8 mouse cellular contexts compared by ENCODE assay signal in the genomic region with DNA sequence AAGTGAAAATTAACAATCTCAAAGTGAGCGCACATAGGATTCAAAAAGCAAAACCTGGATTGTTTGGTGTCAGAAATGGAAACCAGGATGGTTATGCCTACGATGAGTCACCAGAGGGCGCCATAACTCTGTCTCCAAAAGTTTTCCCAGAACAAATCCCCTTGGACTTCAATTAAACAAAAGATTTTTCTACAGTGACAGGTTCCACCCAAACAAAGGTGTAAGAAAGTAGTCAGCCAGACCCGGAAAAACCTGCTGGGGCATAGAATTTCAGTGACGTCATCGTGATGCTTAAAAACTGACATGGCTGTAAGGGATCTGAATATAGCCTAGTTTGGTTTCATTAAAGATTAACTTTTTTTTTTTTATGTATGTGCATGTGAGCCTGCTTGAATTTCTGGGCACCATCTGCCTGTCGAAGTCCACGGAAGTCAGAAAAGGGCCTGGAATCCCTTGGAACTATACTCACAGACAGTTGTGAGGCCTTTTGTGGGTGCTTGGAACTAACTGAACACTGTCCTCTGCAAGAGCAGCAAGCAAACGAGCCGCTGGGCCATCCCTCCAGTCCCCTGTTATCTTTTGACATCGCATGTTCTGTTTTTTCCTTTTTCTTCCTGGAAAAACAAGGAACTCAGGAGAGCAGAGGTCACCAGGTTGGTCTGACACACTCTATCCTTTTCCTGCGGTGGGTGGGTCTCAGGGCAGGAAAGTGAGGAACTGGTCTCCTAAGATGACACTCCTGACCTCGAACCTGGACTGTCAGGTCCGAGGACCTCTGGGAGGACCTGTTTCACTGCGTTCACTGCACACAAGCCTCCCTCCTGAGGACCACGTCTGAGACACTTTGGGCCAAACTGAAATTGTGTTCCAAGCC. TPM values are rescaled to one million over a fixed set of nuclear protein-coding genes. Genes with fewer than 3 reads are reported as not detected.
A peak's percentile ranks its signal among the peaks of the same experiment; 100 is the strongest.
DNase-seq lines count a peak whose midpoint lies in the region; ATAC-seq and TF ChIP-seq lines count a peak whose summit lies in the region.

No protein-coding gene starts in this region.

- no peak overlapping the region for H3K4me3 ChIP-seq in kidney, postnatal 0 days (replicated peaks; ENCODE audit: low read depth, low read length)
- H3K4me3 ChIP-seq in small intestine, adult 2 months (ENCODE audit: low read depth, low read length): no peak overlapping the region

- peak; percentile 16 for DNase-seq in gastrocnemius, adult 18-20 months (ENCODE audit: low spot score)
- no peak for DNase-seq in gastrocnemius, postnatal 4 days (ENCODE audit: low spot score in 2 of 2)
- DNase-seq in CD4-positive, CD25-positive, alpha-beta regulatory T cell, adult 2 months (ENCODE audit: low read depth, low spot score): peak; percentile 37
- DNase-seq in cerebellum, adult 8-10 months: peak; percentile 23
- peak; percentile 83 for DNase-seq in kidney, postnatal 0 days (ENCODE audit: low spot score)
- DNase-seq in lung, postnatal 10 days: peak; percentile 57

- TF ChIP-seq CTCF in kidney, postnatal 0 days (IDR thresholded peaks at IDR 0.05; ENCODE audit: low read depth): peak; percentile 82
- peak; percentile 21; the same call in 1 of the 2 replicates for TF ChIP-seq CTCF in small intestine, adult 2 months (IDR thresholded peaks at IDR 0.05; ENCODE audit: extremely low read depth, insufficient read length, insufficient replicate concordance, low read depth, low read length)

- ATAC-seq in granulocyte monocyte progenitor cell, adult 5-6 weeks (replicated peaks; ENCODE audit: poor library complexity, severe bottlenecking): peak; percentile 33; the same call in 1 of the 2 replicates
- peak; percentile 69 for ATAC-seq in kidney, postnatal 0 days (replicated peaks; ENCODE audit: low FRiP score, low read depth)

- H3K27ac ChIP-seq in kidney, postnatal 0 days: no peak overlapping the region
- H3K27ac ChIP-seq in small intestine, adult 2 months (ENCODE audit: insufficient read depth, low read depth, low read length): no peak overlapping the region

- no peaks in the 10 kb centered on the region; the same call in 1 of the 2 replicates for H3K4me1 ChIP-seq in kidney, postnatal 0 days (replicated peaks; ENCODE audit: insufficient read depth, low read length)
- no peaks in the 10 kb centered on the region for H3K4me1 ChIP-seq in small intestine, adult 2 months (ENCODE audit: control insufficient read depth, insufficient read depth, insufficient read length, low read length)

- H3K27me3 ChIP-seq in kidney, postnatal 0 days (ENCODE audit: insufficient read depth, low read length): no peaks in the 10 kb centered on the region
- no peaks in the 10 kb centered on the region for H3K27me3 ChIP-seq in small intestine, adult 2 months (ENCODE audit: control insufficient read depth, insufficient read depth, low read length)

- H3K9me3 ChIP-seq in kidney, postnatal 0 days (replicated peaks; ENCODE audit: low read length): no peaks in the 10 kb centered on the region

- TF ChIP-seq POLR2A in small intestine, adult 2 months (IDR thresholded peaks at IDR 0.05; ENCODE audit: low read depth, low read length): no peak

- H3K9ac ChIP-seq in kidney, postnatal 0 days (ENCODE audit: low read depth, low read length): no peak overlapping the region

- no peak overlapping the region for H3K4me2 ChIP-seq in kidney, postnatal 0 days (ENCODE audit: low read length)

- H3K36me3 ChIP-seq in kidney, postnatal 0 days (ENCODE audit: insufficient read depth, low read length): no peaks in the 10 kb centered on the region
- no peaks in the 10 kb centered on the region for H3K36me3 ChIP-seq in small intestine, adult 2 months (ENCODE audit: control insufficient read depth, insufficient read depth, low read length)

- WGBS in kidney, postnatal 0 days: 40% methylated on average over 16 of the region's 16 CpGs
- WGBS in small intestine, adult 2 months: 23% methylated on average over 16 of the region's 16 CpGs

RNA-seq across cellular contexts. Expression of a gene that starts 33.0 kb away (rescaled TPM):
- 10 to 100 TPM; 18.6 to 19.6 TPM for total RNA-seq in gastrocnemius, adult 18-20 months (2021)
- total RNA-seq in gastrocnemius, postnatal 4 days (2021): 10 to 100 TPM; 43.6 to 44.8 TPM
- 52.0 and 63.4 TPM in 2 replicates for total RNA-seq in granulocyte monocyte progenitor cell, adult 5-6 weeks (2014; fragmentation: Nextera tagmentation)
- total RNA-seq in granulocyte monocyte progenitor cell, adult 5-6 weeks (2017): 72.6 and 78.6 TPM in 2 replicates
- 14.0 and 16.2 TPM in 2 replicates for polyA plus RNA-seq in kidney, postnatal 0 days (2015; fragmentation: Nextera tagmentation; extraction: Ambion mirVana)
- polyA plus RNA-seq in small intestine, adult 2 months (2012; rRNA removed): 30.3 and 66.0 TPM in 2 replicates

Comparison
In these comparisons a context has a peak if more than half of its experiments do, and no peak if none do; other contexts are left out.
1. DNase-seq: peak in gastrocnemius, adult 18-20 months (single experiment), CD4-positive, CD25-positive, alpha-beta regulatory T cell, adult 2 months (single experiment), cerebellum, adult 8-10 months (single experiment), kidney, postnatal 0 days (single experiment) and lung, postnatal 10 days (single experiment); none in gastrocnemius, postnatal 4 days (0 of 2).